Mouse (Mus musculus) forebrain, embryonic 11.5 days (tissue): ENCODE results near the gene G6pdx. TPM values are rescaled to one million over a fixed set of nuclear protein-coding genes. Genes with fewer than 3 reads are reported as not detected.

Source experiments
- ATAC-seq: fragments of 200-750 bp; cut with Nextera tagmentation; replicated peaks from 2 replicates; pipeline ENCODE4 v1.8.0; 2017; ENCODE audit warnings: moderate TSS enrichment; ENCODE audit not compliant: low FRiP score
- DNase-seq: peaks from one replicate; pipeline ENCODE4 v3.0.0-alpha.2; 2017; ENCODE audit warnings: low spot score
- H3K27ac ChIP-seq: fragments of 300-500 bp; sonication (generic); 2 replicates; pipeline ENCODE4 v1.5.1; 2014; ENCODE audit warnings: low read depth, low read length
- H3K27me3 ChIP-seq: fragments of 300-500 bp; sonication (generic); 2 replicates; pipeline ENCODE4 v1.6.1; 2014; ENCODE audit warnings: mild to moderate bottlenecking, low read length, mixed read lengths; ENCODE audit not compliant: control insufficient read depth, insufficient read depth
- H3K36me3 ChIP-seq: fragments of 300-500 bp; sonication (generic); 2 replicates; pipeline ENCODE4 v1.6.1; 2014; ENCODE audit warnings: mild to moderate bottlenecking, low read length, moderate library complexity, mixed read lengths; ENCODE audit not compliant: control insufficient read depth, insufficient read depth
- H3K4me1 ChIP-seq: fragments of 300-500 bp; sonication (generic); replicated peaks from 2 replicates; pipeline ENCODE4 v1.6.1; 2014; ENCODE audit warnings: low read length, mixed read lengths; ENCODE audit not compliant: control insufficient read depth, insufficient read depth
- H3K4me2 ChIP-seq: fragments of 300-500 bp; sonication (generic); 2 replicates; pipeline ENCODE4 v1.6.1; 2014; ENCODE audit warnings: low read depth, mild to moderate bottlenecking, low read length, moderate library complexity, mixed read lengths; ENCODE audit not compliant: severe bottlenecking
- H3K4me3 ChIP-seq: fragments of 300-500 bp; sonication (generic); 2 replicates; pipeline ENCODE4 v1.5.1; 2014; ENCODE audit warnings: low read depth, low read length
- H3K9ac ChIP-seq: fragments of 300-500 bp; sonication (generic); 2 replicates; pipeline ENCODE4 v1.6.1; 2014; ENCODE audit warnings: low read length
- H3K9me3 ChIP-seq: fragments of 300-500 bp; sonication (generic); 2 replicates; pipeline ENCODE4 v1.6.1; 2016; ENCODE audit warnings: low read length, mixed read lengths; ENCODE audit not compliant: control insufficient read depth
- WGBS: fragments of 180-500 bp; shearing (Covaris S2); extraction: QIAGEN DNeasy Blood & Tissue Kit; methylation state at CpG from one replicate; pipeline ENCODE4 v1.1.7; 2014; 5-methylcytosine and 5-hydroxymethylcytosine counted together
- polyA plus RNA-seq: library from polyadenylated mRNA; unstranded; fragments of >200 nt; fragmentation: Nextera tagmentation; extraction: Ambion mirVana; gene quantifications from 2 replicates; pipeline ENCODE4 v1.2.1, GENCODE M21; 2014

G6pdx gene
- polyA plus RNA-seq, result 55.7 and 59.8 TPM in 2 replicates

DNA sequence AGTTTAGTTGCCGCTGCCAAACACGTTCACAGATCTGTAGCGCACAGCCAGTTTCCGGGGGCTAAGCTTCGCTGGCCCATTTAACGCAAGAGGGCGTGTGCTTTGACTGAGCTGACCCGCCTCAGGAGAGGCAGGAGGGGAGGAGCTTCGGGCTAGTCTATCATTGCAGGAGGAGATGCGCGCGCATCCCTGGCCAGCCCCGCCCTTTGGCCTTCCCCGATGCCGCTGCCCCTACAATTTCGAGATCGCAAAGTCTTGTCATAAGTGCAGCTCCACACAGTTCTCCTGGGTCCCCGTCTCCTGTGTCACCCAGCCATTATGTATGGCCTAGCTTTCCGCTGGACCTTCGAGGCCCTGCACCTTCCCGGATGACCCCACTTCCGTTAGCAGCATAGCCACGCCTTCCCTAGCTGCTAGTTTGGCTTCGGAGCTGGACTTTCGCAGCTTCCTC, at the start of gene G6pdx:
TSS of gene G6pdx (minus strand) at position 369 of the 451 bp plus-strand sequence.
- Histone ChIP-seq H3K9me3 (no peaks in the 10 kb centered on the region), H3K36me3 (no peaks in the 10 kb centered on the region), H3K27ac (peak within 1 kb of the TSS; percentile 34; the same call in 1 of the 2 replicates), H3K4me3 (peak within 1 kb of the TSS; percentile 48), H3K27me3 (no peaks in the 10 kb centered on the region), H3K9ac (peak within 1 kb of the TSS; percentile 61), H3K4me2 (peak within 1 kb of the TSS; percentile 57), H3K4me1 (no peaks in the 10 kb centered on the region)
- WGBS, result 12% methylated on average over 25 of the region's 25 CpGs
- peak; percentile 89 for DNase-seq
- ATAC-seq, result peak; percentile 90

DNA sequence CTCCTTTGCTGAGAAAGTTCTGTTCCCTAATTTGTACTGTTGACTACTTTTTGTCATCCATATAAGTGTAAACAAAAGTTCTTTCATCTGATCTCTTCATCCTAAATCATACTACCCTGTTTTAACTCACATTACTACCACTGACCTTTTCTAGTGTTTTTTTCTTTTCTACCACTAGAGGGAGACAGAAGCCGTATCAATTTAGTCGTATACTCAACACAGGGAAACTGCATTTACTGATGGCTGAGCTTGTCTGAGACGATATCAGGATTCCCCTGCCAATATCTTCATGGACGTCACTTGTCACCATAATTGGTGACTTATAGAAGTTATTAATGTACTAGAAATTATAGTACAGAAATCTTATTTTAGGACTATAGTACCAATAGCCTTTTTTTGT, 23.8 kb upstream of the G6pdx start:
- H3K4me3 ChIP-seq, result no peak overlapping the region
- H3K4me1 ChIP-seq, result no peaks in the 10 kb centered on the region
- 18% methylated on average over 4 of the region's 4 CpGs for WGBS
- H3K27ac ChIP-seq, result no peak overlapping the region
- H3K36me3 ChIP-seq, result no peaks in the 10 kb centered on the region
- ATAC-seq (no peak), DNase-seq (no peak)
- no peaks in the 10 kb centered on the region for H3K27me3 ChIP-seq
- no peak overlapping the region for H3K4me2 ChIP-seq
- no peaks in the 10 kb centered on the region for H3K9me3 ChIP-seq
- H3K9ac ChIP-seq, result no peak overlapping the region

DNA sequence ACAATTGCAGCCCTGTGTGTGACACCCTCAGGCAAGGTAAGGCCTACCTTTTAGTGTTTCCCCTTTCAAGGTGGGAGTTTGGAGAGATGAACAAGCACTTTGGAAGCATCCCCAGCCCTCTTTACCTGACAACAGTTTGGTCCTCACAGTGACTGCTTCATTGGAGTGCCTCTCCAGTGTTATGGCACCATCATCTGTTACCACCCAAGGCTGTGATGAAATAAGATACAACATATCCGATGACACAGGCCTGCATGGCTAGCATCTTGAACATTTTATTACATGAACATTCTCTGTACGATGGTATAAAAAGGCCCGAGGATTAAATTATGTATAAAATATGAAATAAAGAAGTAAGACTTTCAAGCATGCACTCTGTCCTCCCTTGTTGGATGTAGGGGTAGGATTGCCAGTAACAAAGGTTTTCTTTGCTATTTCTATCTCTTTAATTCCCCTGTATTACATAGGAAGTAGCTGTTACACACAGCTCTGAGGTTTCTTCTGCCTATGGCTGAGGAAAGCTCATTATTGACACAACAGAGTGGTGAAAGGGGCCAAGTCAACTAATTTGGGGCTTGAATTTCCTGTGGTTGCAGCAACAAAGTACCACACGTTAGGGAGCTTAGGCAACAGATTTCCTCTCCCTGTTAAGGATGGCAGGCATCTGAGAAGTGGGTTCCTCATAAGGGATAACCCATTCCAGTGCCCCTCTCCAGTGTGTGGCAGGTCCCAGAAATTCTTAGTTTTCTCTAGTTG, 22.3 kb upstream of the G6pdx start:
- no peak for ATAC-seq
- Histone ChIP-seq H3K9me3 (no peaks in the 10 kb centered on the region), H3K27ac (no peak overlapping the region), H3K9ac (no peak overlapping the region), H3K27me3 (no peaks in the 10 kb centered on the region), H3K4me2 (no peak overlapping the region), H3K4me3 (no peak overlapping the region), H3K36me3 (no peaks in the 10 kb centered on the region), H3K4me1 (no peaks in the 10 kb centered on the region)
- WGBS, result 83% methylated on average over 4 of the region's 4 CpGs
- no peak for DNase-seq

DNA sequence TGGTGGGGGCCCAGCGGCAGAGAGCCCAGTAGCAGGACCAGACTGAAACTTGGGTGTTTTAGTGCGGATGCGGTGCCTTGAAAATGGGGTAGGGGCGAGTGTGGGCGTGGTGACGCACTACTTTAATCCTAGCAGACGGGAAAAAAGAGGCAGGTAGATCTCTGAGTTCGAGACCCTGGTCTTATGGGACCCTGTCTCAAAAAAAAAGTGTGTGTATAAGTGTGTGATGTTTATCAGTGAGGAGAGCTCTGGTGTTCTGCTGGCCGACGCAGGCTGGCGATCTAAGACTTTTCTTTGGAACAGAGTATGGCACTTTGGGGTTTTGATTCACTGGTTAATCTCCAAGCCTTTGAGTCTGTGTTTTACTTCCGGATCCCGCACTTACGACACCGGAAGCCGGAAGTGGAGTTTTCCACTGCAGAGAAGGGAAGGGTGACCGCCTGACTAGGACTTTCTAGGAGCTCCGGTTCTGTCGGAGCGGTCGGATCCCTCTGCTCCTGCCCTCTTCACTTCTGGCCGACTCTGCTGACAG, 362 bp upstream of the G6pdx start:
- H3K4me2 ChIP-seq, result peak overlapping the region; percentile 57
- peak overlapping the region; percentile 34; the same call in 1 of the 2 replicates for H3K27ac ChIP-seq
- no peaks in the 10 kb centered on the region for H3K27me3 ChIP-seq
- H3K4me1 ChIP-seq, result no peaks in the 10 kb centered on the region
- H3K36me3 ChIP-seq, result no peaks in the 10 kb centered on the region
- H3K9me3 ChIP-seq, result no peaks in the 10 kb centered on the region
- peak overlapping the region; percentile 61 for H3K9ac ChIP-seq
- peak; percentile 73 for ATAC-seq
- 14% methylated on average over 22 of the region's 22 CpGs for WGBS
- peak overlapping the region; percentile 48 for H3K4me3 ChIP-seq
- peak; percentile 64 for DNase-seq

DNA sequence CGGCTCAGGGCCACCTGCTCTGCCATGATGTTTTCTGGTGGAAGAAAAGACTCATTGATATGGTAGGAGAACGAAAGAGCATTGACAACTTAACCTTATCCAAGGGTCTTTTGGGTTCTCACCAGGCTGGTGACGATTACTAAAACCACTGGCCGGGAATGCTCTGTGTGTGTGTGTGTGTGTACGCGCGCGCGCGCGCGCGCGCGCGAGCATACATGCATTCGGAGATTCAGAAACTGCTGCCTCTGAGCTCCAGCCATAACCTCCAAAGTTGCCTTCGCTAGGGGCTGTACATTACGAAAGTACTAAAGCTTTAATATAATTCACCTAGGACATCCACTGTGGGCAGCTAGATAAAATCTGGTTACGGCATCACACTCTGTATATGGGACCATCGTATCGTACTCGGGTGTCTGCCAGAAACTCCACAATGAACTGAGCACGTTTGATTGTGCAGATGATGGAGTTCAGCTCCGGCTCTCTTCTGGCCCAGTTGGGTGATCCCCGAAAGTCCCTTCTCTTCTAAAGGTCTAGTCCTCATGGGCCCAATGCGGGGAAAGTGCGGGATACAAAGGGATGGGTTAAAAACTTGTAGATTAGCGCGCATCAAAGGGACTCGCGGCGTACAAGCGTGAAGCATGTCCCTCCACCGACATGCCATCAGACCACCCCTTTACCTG, 708 bp downstream of the G6pdx start:
- H3K4me3 ChIP-seq, result peak overlapping the region; percentile 48
- H3K27ac ChIP-seq, result no peak overlapping the region
- H3K9ac ChIP-seq, result peak overlapping the region; percentile 52
- no peaks in the 10 kb centered on the region for H3K9me3 ChIP-seq
- H3K27me3 ChIP-seq, result no peaks in the 10 kb centered on the region
- 31% methylated on average over 35 of the region's 35 CpGs for WGBS
- H3K4me1 ChIP-seq, result no peaks in the 10 kb centered on the region
- DNase-seq (no peak), ATAC-seq (peak; percentile 27)
- H3K36me3 ChIP-seq, result no peaks in the 10 kb centered on the region
- H3K4me2 ChIP-seq, result peak overlapping the region; percentile 57

DNA sequence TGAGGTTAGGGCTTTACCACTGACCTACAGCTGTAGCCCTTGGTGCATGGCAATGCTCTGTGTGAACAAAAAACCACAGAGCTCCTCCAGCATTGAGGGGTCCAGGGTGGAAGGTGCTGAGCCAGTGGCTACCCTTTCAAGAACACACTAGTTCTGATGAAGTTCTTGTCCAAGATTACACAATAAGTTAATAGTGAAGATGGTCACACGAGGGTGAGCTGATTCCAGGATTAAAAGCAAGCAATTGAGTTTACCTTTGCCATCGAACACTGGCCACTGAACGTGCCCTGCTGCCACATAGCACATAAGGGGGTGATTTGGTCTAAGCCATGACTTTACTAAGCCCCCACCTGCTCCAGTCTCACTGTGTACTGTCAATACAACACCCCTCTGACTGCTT, 1.9 kb downstream of the G6pdx start:
- ATAC-seq (no peak), DNase-seq (no peak)
- no peak overlapping the region for H3K4me2 ChIP-seq
- H3K27ac ChIP-seq, result no peak overlapping the region
- no peak overlapping the region for H3K9ac ChIP-seq
- no peak overlapping the region for H3K4me3 ChIP-seq
- H3K27me3 ChIP-seq, result no peaks in the 10 kb centered on the region
- H3K4me1 ChIP-seq, result no peaks in the 10 kb centered on the region
- H3K36me3 ChIP-seq, result no peaks in the 10 kb centered on the region
- WGBS, result 80% methylated on average over 3 of the region's 3 CpGs
- no peaks in the 10 kb centered on the region for H3K9me3 ChIP-seq

DNA sequence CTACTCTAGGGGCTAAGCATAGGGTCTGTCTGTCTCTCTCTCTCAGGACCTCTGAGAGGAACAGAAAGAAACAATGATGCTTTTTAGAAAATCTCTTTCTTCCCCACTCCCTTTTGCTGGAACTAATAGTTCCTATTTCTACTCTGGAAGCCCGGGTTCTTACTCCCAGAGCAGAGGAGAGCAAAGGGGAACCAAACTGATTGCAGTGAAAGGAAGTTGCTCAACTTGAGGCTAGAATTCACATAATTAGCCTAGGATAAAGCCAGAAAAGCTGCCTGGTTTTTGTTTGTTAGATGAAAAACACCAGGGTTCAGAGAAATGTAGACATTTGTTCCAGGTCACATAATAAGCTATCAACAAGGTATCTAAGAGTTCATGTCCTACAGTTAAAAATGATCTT, 2.7 kb downstream of the G6pdx start:
- no peak overlapping the region for H3K27ac ChIP-seq
- H3K36me3 ChIP-seq, result no peaks in the 10 kb centered on the region
- H3K9ac ChIP-seq, result no peak overlapping the region
- H3K4me3 ChIP-seq, result no peak overlapping the region
- ATAC-seq (no peak), DNase-seq (no peak)
- whole genome bisulfite sequencing, result 69% methylated on average over 1 of the region's 1 CpGs
- no peaks in the 10 kb centered on the region for H3K9me3 ChIP-seq
- no peak overlapping the region for H3K4me2 ChIP-seq
- no peaks in the 10 kb centered on the region for H3K4me1 ChIP-seq
- no peaks in the 10 kb centered on the region for H3K27me3 ChIP-seq

DNA sequence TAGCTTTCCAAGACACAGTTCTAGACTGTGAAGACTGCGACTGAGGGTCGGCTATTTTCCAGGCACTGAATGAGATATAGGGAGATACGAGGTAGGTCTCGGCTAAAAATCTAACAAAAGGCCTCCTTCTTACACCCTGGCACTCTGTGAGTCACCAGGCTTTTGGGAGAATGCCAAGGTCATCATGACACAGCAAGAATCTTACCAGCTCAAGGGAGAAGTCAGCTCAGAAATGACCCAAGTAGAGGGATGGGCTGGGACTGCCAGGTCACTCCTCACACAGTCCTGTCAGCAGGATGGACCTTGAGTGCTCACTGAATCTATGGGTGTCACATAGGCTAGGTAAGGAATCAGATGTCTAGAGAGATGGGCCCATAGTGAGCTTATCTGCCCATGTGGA, 3.8 kb downstream of the G6pdx start:
- 93% methylated on average over 4 of the region's 4 CpGs for WGBS
- H3K27ac ChIP-seq, result no peak overlapping the region
- no peak overlapping the region for H3K4me3 ChIP-seq
- no peaks in the 10 kb centered on the region for H3K9me3 ChIP-seq
- DNase-seq, result no peak
- no peaks in the 10 kb centered on the region for H3K36me3 ChIP-seq
- no peak for ATAC-seq
- no peak overlapping the region for H3K9ac ChIP-seq
- no peaks in the 10 kb centered on the region for H3K27me3 ChIP-seq
- H3K4me1 ChIP-seq, result no peaks in the 10 kb centered on the region
- H3K4me2 ChIP-seq, result no peak overlapping the region
